Mouse (Mus musculus): Measurements from ENCODE around the gene Otulin. TPM values are rescaled to one million over a fixed set of nuclear protein-coding genes. Genes with fewer than 3 reads are reported as not detected.

Gene Otulin
- polyA plus RNA-seq, 1 experiment from 2014 or later: 26.2 TPM

DNA sequence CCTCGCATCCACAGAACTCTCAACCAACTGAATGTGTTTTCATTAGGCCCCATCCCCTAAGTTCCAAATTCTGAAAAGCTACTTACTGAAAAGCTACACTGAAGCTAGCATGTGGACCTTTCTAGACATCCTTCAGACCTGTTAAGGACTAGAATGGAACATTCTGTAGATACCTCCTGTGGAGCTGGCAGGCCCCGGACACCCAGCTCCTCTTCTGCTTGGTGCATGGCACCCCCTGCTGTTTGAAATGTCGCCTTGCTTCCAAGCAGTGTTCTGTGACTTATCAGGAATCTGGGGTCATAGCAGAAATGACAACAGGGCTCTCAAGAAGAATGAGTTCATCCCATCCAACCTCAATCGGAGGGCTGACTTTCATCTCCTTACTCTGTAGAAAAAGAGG lies 47.5 kb downstream of the Otulin start:
- no peak overlapping the region for H3K4me3 ChIP-seq (ENCODE audit: low read depth, low read length)
- peak; percentile 68 for DNase-seq (ENCODE audit: low spot score)
- H3K27ac ChIP-seq (ENCODE audit: low read length): no peak overlapping the region
- no peaks in the 10 kb centered on the region for H3K27me3 ChIP-seq (replicated peaks; ENCODE audit: insufficient read depth, low read length)
- H3K4me2 ChIP-seq (replicated peaks; ENCODE audit: low read depth, low read length): no peak overlapping the region
- H3K36me3 ChIP-seq (ENCODE audit: insufficient read depth, low read length): no peaks in the 10 kb centered on the region
- no peaks in the 10 kb centered on the region for H3K4me1 ChIP-seq (ENCODE audit: insufficient read depth, low read depth, low read length)
- H3K9me3 ChIP-seq (ENCODE audit: low read length): no peaks in the 10 kb centered on the region
- H3K9ac ChIP-seq (replicated peaks; ENCODE audit: low read depth): no peak overlapping the region
- WGBS: 65% methylated on average over 4 of the region's 4 CpGs
- no peak for TF ChIP-seq EP300 (IDR thresholded peaks at IDR 0.05)
- peak; percentile 79 for TF ChIP-seq CTCF (IDR thresholded peaks at IDR 0.05)
- ATAC-seq: peak; percentile 67

DNA sequence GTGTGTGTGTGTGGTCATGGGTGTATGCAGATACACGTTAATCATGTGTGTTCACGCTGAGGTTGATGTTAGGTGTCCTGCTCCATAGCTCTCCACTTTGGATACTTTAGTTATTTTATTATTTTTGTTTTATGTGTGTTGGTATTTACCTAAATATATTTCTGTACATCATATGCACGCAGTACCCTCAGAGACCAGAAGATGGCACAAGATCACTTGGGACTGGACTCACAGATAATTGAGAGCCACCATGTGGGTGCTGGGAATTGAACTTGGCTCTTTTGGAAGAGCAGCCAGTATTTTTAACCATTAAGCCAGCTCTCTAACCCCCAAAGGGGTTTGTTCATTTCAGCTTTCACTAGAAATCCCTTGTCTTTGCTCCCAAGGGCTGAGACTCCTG lies 48.1 kb downstream of the Otulin start:
- ATAC-seq: no peak
- H3K36me3 ChIP-seq (ENCODE audit: insufficient read depth, low read length): no peaks in the 10 kb centered on the region

DNA sequence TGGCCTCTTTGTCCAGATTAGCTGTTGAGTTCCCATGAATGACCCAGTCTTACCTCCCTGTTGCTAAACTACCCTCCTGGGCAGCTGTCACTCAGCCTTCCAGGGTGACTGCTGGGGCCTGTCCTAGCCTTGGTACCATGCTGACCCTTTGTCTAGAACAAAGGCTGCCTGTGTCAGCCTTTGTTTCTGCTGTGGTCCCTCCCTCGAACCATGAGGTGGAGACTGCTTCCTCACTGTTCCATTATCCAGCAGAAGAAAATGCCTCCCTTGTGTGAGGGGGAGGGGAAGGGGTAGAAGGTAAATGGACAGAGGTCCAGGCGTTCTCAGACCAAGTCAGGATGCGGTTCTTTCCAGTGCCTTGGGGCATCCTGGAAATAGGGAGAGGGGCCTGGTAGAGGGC lies 48.9 kb downstream of the Otulin start:
- Histone ChIP-seq H3K4me2 (replicated peaks; ENCODE audit: low read depth, low read length) (no peak overlapping the region), H3K4me1 (ENCODE audit: insufficient read depth, low read depth, low read length) (no peaks in the 10 kb centered on the region)

More for the DNA sequence above, 48.1 kb downstream of the Otulin start:
- Histone ChIP-seq H3K4me1 (ENCODE audit: insufficient read depth, low read depth, low read length) (no peaks in the 10 kb centered on the region), H3K27ac (ENCODE audit: low read length) (no peak overlapping the region), H3K4me3 (ENCODE audit: low read depth, low read length) (no peak overlapping the region), H3K9me3 (ENCODE audit: low read length) (no peaks in the 10 kb centered on the region), H3K27me3 (replicated peaks; ENCODE audit: insufficient read depth, low read length) (no peaks in the 10 kb centered on the region), H3K9ac (replicated peaks; ENCODE audit: low read depth) (no peak overlapping the region), H3K4me2 (replicated peaks; ENCODE audit: low read depth, low read length) (no peak overlapping the region)
- 98% methylated on average over 3 of the region's 3 CpGs for WGBS
- DNase-seq (ENCODE audit: low spot score): no peak
- TF ChIP-seq EP300 (IDR thresholded peaks at IDR 0.05): no peak
- peak; percentile 50 for TF ChIP-seq CTCF (IDR thresholded peaks at IDR 0.05)

DNA sequence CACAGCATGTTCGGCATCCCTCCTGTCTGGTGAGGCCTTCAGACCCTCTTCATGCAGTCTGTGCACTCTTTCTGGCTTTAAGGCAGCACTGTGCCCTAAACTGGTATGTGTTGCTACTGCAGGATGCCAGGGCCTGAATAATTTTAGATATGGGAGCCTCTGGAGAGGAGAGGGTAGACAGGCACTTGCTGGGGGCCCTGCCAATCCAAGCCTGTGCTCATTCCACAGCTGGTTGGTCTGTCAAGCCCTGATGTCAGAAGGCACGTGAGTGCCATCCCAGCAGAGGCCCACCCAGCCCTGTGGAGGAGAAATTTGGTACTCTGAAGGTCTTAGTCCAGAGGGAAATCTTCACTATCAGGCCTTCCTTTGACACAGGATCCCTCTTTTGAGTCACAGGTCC lies 49.7 kb downstream of the Otulin start:
- ATAC-seq (no peak), DNase-seq (ENCODE audit: low spot score) (no peak)
- H3K27me3 ChIP-seq (replicated peaks; ENCODE audit: insufficient read depth, low read length): no peaks in the 10 kb centered on the region
- no peak overlapping the region for H3K4me3 ChIP-seq (ENCODE audit: low read depth, low read length)
- WGBS: 77% methylated on average over 2 of the region's 2 CpGs
- H3K36me3 ChIP-seq (ENCODE audit: insufficient read depth, low read length): no peaks in the 10 kb centered on the region
- H3K9me3 ChIP-seq (ENCODE audit: low read length): no peaks in the 10 kb centered on the region
- no peak overlapping the region for H3K4me2 ChIP-seq (replicated peaks; ENCODE audit: low read depth, low read length)
- no peak overlapping the region for H3K27ac ChIP-seq (ENCODE audit: low read length)
- no peak overlapping the region for H3K9ac ChIP-seq (replicated peaks; ENCODE audit: low read depth)
- H3K4me1 ChIP-seq (ENCODE audit: insufficient read depth, low read depth, low read length): peaks cover 5% of the 10 kb centered on the region; the same call in 1 of the 2 replicates
- no peak for TF ChIP-seq CTCF (IDR thresholded peaks at IDR 0.05)
- TF ChIP-seq EP300 (IDR thresholded peaks at IDR 0.05): no peak

More for the DNA sequence above, 48.9 kb downstream of the Otulin start:
- TF ChIP-seq EP300 (IDR thresholded peaks at IDR 0.05) (no peak), CTCF (IDR thresholded peaks at IDR 0.05) (no peak)
- H3K9me3 ChIP-seq (ENCODE audit: low read length): no peaks in the 10 kb centered on the region
- no peak for ATAC-seq
- H3K9ac ChIP-seq (replicated peaks; ENCODE audit: low read depth): no peak overlapping the region
- no peaks in the 10 kb centered on the region for H3K36me3 ChIP-seq (ENCODE audit: insufficient read depth, low read length)
- DNase-seq (ENCODE audit: low spot score): no peak
- no peaks in the 10 kb centered on the region for H3K27me3 ChIP-seq (replicated peaks; ENCODE audit: insufficient read depth, low read length)
- no peak overlapping the region for H3K4me3 ChIP-seq (ENCODE audit: low read depth, low read length)
- H3K27ac ChIP-seq (ENCODE audit: low read length): no peak overlapping the region
- 87% methylated on average over 3 of the region's 3 CpGs for WGBS

DNA sequence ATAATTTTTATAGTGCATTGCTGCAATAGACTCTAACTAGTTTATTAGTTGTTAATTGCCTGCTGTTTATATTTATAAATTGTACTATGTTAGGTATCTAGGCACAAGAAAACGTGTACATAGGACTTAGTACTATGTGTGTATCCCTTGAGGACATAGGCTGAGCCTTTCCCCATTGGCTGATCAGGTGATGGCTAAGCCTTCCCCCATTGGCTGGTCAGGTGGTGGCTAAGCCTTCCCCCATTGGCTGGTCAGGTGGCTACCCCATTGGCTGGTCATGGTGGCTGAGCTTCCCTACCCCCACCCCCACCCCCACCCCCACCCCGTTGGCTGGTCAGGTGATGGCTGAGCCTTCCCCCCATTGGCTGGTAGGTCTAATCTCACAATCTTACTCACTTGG lies 50.6 kb downstream of the Otulin start:
- 73% methylated on average over 2 of the region's 2 CpGs for WGBS
- Histone ChIP-seq H3K36me3 (ENCODE audit: insufficient read depth, low read length) (no peaks in the 10 kb centered on the region), H3K4me2 (replicated peaks; ENCODE audit: low read depth, low read length) (no peak overlapping the region), H3K9ac (replicated peaks; ENCODE audit: low read depth) (no peak overlapping the region), H3K27me3 (replicated peaks; ENCODE audit: insufficient read depth, low read length) (no peaks in the 10 kb centered on the region), H3K4me1 (ENCODE audit: insufficient read depth, low read depth, low read length) (peaks cover 5% of the 10 kb centered on the region; the same call in 1 of the 2 replicates), H3K9me3 (ENCODE audit: low read length) (no peaks in the 10 kb centered on the region), H3K4me3 (ENCODE audit: low read depth, low read length) (no peak overlapping the region), H3K27ac (ENCODE audit: low read length) (no peak overlapping the region)
- no peak for ATAC-seq
- no peak for TF ChIP-seq EP300 (IDR thresholded peaks at IDR 0.05)
- no peak for TF ChIP-seq CTCF (IDR thresholded peaks at IDR 0.05)
- no peak for DNase-seq (ENCODE audit: low spot score)

DNA sequence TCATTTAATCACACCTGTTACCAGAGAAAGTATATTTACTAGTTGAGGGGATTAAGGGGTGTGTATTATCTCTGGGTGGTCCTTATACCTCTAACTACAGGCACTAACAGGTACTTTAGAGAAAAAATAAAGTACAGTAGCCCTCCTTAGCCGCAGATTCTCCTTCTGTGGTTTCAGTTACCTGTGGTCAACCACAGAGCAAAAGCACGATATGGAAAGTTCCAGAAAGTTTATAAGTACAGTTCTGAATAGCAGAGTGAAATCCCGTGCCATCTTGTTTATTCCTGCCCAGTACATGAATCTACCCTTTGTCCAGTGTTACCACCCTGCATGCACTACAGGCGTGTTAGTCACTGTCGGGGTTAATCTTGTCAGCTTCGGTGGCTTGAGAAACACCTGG lies 51.6 kb downstream of the Otulin start:
- no peaks in the 10 kb centered on the region for H3K27me3 ChIP-seq (replicated peaks; ENCODE audit: insufficient read depth, low read length)
- H3K36me3 ChIP-seq (ENCODE audit: insufficient read depth, low read length): no peaks in the 10 kb centered on the region
- peaks cover 5% of the 10 kb centered on the region; the same call in 1 of the 2 replicates for H3K4me1 ChIP-seq (ENCODE audit: insufficient read depth, low read depth, low read length)
- no peak overlapping the region for H3K4me3 ChIP-seq (ENCODE audit: low read depth, low read length)
- ATAC-seq: no peak
- TF ChIP-seq CTCF (IDR thresholded peaks at IDR 0.05): no peak
- TF ChIP-seq EP300 (IDR thresholded peaks at IDR 0.05): no peak
- H3K9me3 ChIP-seq (ENCODE audit: low read length): no peaks in the 10 kb centered on the region
- no peak overlapping the region for H3K9ac ChIP-seq (replicated peaks; ENCODE audit: low read depth)
- H3K4me2 ChIP-seq (replicated peaks; ENCODE audit: low read depth, low read length): no peak overlapping the region
- 84% methylated on average over 6 of the region's 6 CpGs for WGBS
- no peak overlapping the region for H3K27ac ChIP-seq (ENCODE audit: low read length)
- no peak for DNase-seq (ENCODE audit: low spot score)

All from lung, postnatal 0 days (tissue).